Mouse (Mus musculus) megakaryocyte progenitor cell, adult 5-6 weeks (primary cell): ENCODE results near the gene Ccpg1os. TPM values are rescaled to one million over a fixed set of nuclear protein-coding genes. Genes with fewer than 3 reads are reported as not detected.

Experiments
- ATAC-seq: replicated peaks from 2 replicates; pipeline ENCODE4 v1.8.0; 2016; ENCODE audit warnings: mild to moderate bottlenecking, moderate TSS enrichment, inconsistent platforms; ENCODE audit not compliant: poor library complexity
- total RNA-seq, 2 experiments: library from RNA; stranded (forward) in 1 of 2; stranded (reverse) in 1 of 2; fragments of 157-497, 149-512 nt in 1 of 2; fragments of 200-1000 nt in 1 of 2; gene quantifications; 2 replicates each; pipeline versions ENCODE4 v1.2.3 to v1.2.4; 2015 to 2017

Gene Ccpg1os
- total RNA-seq, 2 experiments from 2014 or later: 8.0 to 10.4 TPM

DNA sequence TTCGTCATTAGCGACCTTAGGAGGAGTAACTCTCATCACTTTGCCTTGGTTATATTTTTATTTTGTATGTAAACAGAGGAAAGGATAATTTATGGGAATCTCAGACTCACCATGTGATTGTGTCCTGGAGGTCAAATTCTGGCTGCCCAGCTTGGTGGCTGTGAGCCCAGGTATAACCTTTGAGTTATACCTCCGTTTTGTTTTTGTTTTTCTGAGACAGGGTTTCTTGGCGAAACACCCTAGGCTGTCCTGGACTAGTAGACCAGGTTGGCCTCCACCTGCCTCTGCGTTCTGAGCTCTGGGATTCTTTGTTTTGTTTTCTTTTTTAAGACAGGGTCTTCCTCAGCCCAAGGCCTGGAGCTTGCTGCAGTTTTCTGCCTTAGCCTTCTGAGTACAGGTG, 3.5 kb upstream of the Ccpg1os start:
- ATAC-seq: no peak

GRCm38 (mm10) chr9:72987703-72988102, 2.5 kb upstream of the Ccpg1os start:
- ATAC-seq: no peak

- no peak for ATAC-seq
Measured at GRCm38 (mm10) chr9:72983066-72983465, 2.1 kb downstream of the Ccpg1os start.

DNA sequence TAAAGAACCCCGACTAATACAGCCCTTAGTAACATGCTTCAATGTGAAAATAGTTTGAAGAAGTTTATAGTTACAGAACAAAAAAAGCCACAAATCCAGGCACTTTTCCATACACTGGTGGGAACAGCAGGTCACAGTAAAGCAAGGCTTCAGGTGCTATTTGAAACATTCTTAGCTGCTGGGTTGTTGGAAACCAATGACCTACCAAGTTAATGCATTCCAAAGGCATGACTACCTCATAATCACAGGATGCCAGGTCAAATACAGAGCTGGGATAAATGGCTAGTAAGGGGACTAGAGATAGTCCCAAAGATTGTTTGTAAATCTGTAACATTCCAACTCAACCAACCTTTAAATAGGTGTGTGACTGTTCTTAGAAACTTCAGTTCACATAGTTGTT, 9.9 kb downstream of the Ccpg1os start:
- ATAC-seq: no peak

DNA sequence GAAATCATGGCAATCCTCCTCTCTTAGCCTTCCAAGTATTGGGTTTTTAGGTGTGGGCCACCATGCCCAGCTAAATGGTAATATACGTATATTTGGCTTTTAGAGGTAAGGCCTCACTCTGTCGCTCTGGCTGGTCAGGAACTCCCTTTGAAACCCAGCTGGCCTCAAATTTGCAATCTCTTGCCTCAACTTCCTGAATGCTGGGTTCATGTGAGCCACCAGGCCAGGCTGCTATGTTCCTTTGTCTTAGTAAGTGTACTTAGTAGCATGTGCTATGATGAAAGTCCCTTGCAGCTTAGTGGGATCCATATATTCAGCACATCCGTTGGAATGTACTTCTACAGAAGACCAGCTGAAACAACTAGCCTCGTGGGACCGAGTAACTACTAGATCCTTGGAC, 10.4 kb downstream of the Ccpg1os start:
- peak; percentile 80 for ATAC-seq

- ATAC-seq: no peak
Measured at GRCm38 (mm10) chr9:72972984-72973383, 12.2 kb downstream of the Ccpg1os start.

- ATAC-seq: no peak
Measured at GRCm38 (mm10) chr9:72972435-72972834, 12.7 kb downstream of the Ccpg1os start.

DNA sequence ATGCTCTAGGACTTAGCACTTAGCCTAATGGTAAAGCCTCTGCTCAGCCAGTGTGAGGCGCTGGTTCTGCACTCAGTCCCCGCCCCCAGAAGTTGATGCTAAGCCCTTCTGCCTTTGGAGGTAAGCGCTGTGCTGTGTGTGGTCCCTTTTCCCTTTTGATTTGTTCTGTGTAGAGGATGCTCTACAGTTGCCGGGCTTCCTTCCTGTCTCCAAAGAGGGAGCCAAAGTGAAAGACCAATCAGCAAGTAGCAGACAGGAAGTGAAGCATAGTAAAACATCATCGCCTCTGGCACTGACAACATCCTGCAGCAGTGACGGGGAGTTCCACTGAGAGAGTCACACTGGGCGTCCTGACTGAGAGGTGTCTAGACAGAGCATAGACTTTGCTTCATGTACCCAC, 15.3 kb downstream of the Ccpg1os start:
- ATAC-seq: peak; percentile 39

GRCm38 (mm10) chr9:72968349-72969061, 16.7 kb downstream of the Ccpg1os start:
- ATAC-seq: peak; percentile 87

DNA sequence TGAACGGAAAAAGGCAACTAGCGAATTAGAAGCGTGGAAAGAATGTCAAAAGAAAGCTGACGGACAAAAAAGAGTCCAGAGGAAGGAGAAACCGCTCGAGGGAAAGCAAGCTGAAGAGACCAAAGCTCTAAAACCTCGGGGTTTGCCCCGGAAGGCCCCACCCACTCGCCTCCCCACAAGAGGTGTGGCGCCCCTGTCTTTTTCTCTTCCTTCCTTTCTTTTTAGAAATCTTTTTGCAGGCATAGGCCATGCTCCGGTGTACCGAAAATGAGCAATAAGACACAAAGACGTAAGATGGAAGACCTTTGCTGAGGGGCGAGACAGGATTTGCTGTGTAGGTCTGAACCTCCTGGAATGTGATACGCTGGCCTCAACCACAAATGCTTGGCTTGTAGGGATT, 23.2 kb downstream of the Ccpg1os start:
- no peak for ATAC-seq

GRCm38 (mm10) chr9:72961346-72961745, 23.8 kb downstream of the Ccpg1os start:
- no peak for ATAC-seq

DNA sequence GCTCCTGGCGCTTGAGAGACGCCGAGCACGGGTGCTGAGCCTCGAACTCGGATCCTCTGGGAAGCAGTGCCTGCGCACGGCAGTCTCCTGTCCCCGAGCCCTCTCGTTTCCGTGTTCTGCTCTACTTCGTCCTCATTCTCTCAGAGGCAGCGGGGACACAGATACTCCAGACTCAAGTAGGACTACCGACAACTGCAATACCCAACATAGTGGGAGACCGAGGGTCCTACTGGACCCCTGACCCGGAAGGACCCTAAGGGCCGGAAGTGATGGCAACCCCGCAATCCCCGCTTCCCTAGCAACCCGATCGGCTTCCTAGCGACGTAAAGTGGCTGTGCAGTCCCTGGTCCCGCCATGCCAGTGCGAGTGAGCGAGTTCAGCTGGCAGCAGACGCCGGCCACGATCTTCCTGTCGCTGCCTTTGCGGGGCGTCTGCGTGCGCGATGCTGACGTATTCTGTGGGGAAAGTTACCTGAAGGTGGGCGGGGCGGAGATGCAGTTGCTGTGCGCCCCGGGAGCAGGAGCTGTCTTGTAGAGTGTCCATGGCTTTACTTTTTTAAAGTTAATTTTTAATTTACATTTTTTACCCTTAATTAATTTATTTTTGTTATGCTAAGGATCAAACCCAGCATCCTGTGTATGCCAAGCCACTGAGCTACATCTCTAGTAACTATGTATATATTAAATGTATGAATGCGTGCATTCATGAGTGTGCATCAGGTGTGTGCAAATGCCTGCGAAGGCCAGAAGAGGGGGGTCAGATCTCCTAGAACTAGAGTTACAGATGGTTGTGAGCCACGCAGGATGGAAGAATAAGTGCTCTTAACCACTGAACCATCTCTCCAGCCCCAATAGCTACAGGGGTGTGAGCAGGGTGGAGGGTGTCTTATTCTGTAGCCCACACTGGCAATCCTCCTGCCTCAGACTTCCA, 26.4 kb downstream of the Ccpg1os start, which contains the start of the genes Dyx1c1 and Gm44503:
Gene Dyx1c1, plus strand, starts transcription at position 265 of the 930 bp plus-strand sequence.
Gene Gm44503, plus strand, starts transcription at position 332 of the 930 bp plus-strand sequence.
- peak; percentile 94 for ATAC-seq

- ATAC-seq: peak; percentile 59
Measured at GRCm38 (mm10) chr9:72955546-72955945, 29.6 kb downstream of the Ccpg1os start.

GRCm38 (mm10) chr9:72954746-72955145, 30.4 kb downstream of the Ccpg1os start:
- no peak for ATAC-seq

GRCm38 (mm10) chr9:72949572-72949971, 35.6 kb downstream of the Ccpg1os start:
- no peak for ATAC-seq

DNA sequence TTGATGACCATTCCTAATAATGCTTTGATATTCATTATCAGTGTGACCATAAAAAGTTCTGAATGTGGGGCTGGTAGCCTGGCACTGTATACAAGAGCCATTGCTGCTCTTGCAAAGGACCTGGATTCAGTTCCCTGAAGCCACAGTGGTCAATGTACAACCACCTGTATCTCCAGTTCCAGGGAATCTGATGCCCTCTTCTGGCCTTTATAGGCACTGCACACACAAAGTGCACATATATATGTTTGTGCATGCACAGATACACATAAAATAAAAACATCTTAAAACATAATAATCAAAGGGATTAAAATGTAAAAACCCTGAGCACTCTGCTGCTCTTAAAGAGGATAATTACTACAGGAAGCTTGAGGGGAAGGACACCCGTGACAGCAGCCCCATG, 38.2 kb downstream of the Ccpg1os start:
- no peak for ATAC-seq

DNA sequence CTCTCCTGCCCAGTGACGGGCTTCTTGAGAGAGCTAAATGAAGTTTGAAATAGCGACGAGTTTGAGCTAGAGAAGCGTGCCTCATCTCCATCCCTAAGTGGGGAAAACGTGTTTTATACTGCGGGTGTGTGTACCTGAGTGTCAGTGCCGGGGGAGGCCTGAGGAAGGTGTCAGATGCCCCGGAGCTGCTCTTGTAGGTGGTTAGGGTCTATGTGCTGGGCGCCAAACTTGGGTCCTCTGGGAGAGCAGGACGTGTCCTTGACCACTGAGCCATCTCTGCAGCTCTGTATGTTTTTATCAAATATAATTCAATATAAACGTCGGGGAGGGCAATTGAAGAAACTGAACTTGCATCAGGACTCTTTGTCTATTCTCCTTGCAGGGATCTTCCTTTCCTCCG, 40.9 kb downstream of the Ccpg1os start:
- ATAC-seq: no peak

DNA sequence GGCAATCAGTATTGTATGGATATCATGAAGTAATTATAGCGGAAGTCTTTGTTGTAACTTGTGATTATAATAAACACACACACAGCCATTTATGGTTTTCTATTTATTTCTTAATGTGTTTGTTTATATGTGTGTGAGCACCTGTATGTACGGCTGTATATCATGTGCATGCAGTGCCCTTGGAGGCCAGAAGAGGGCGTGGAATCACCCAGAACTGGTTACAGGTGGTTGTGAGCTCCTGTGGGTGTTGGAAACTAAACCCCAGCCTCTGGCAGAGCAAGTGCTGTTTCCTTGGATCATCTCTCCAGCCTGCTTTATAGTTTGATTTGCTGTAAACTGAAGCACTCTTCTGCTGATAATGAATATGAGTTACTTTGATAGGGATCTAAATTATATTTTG, 41.8 kb downstream of the Ccpg1os start:
- no peak for ATAC-seq

GRCm38 (mm10) chr9:72936301-72936700, 48.9 kb downstream of the Ccpg1os start:
- no peak for ATAC-seq

DNA sequence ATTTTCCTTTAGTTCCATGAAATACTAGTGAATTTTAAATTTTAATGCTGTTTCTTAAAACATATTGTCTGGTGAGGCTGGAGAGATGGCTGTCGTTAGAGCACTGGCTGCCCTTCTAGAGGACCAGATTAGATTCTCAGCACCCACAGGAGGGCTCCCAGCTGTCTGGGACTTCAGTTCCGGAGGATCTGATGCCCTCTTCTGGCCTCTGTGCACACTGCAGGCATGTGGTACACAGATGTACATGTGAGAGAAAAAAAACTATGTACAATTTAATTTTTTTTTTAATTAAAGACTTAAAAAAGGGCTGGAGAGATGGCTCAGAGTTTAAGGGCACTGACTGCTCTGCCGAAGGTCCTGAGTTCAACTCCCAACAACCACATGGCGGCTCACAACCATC, 49.9 kb downstream of the Ccpg1os start:
- no peak for ATAC-seq

DNA sequence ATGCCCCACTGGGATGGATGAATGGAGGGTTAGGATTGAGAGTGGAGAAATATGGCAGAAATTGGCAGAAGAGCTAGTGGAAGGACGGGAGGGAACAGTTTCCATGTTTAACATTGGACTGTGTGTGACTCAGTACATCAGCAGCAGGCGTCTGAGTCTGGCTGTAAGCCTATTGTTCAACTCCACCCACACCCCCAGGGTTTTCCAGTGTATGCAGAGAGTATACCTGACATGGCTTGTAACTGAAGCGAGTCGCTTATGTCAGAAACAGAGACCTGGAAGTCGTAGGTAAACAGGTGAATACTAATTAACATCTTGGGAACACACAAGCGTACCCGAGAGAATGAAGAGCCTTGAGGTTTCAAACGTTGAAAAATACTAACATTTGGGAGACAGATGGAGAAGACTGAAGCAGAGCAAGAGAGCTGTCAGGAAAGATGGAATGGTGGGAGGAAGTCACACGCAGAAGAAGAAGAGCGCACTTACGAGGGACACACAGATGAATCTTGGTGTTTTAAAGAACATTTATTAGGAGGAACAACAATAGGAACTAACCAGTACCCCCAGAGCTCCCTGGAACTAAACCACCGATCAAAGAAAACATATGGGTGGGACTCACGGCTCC, 53.9 kb downstream of the Ccpg1os start:
- no peak for ATAC-seq
